Mouse (Mus musculus) heart, embryonic 12.5 days (tissue): Measurements from ENCODE around the gene Higd2a. TPM values are rescaled to one million over a fixed set of nuclear protein-coding genes. Genes with fewer than 3 reads are reported as not detected.
A peak's percentile ranks its signal among the peaks of the same experiment; 100 is the strongest.

Source experiments
- ATAC-seq: fragments of 200-750 bp; cut with Nextera tagmentation; 2 replicates; pipeline ENCODE4 v1.8.0; 2017; ENCODE audit warnings: moderate TSS enrichment, moderate library complexity; ENCODE audit not compliant: insufficient number of reproducible peaks, low FRiP score
- H3K27ac ChIP-seq: fragments of 300-500 bp; sonication (generic); 2 replicates; pipeline ENCODE4 v1.5.1; 2016; ENCODE audit warnings: mild to moderate bottlenecking, moderate library complexity; ENCODE audit not compliant: poor library complexity, severe bottlenecking
- H3K27me3 ChIP-seq: fragments of 300-500 bp; sonication (generic); replicated peaks from 2 replicates; pipeline ENCODE4 v1.6.1; 2016; ENCODE audit warnings: mild to moderate bottlenecking, moderate library complexity
- H3K36me3 ChIP-seq: fragments of 300-500 bp; sonication (generic); 2 replicates; pipeline ENCODE4 v1.6.1; 2016; ENCODE audit warnings: mild to moderate bottlenecking, moderate library complexity
- H3K4me1 ChIP-seq: fragments of 300-500 bp; sonication (generic); replicated peaks from 2 replicates; pipeline ENCODE4 v1.6.1; 2016; ENCODE audit warnings: mild to moderate bottlenecking
- H3K4me2 ChIP-seq: fragments of 300-500 bp; sonication (generic); 2 replicates; pipeline ENCODE4 v1.6.1; 2016; ENCODE audit warnings: mild to moderate bottlenecking, moderate library complexity
- H3K4me3 ChIP-seq: fragments of 300-500 bp; sonication (generic); 2 replicates; pipeline ENCODE4 v1.5.1; 2016; ENCODE audit warnings: mild to moderate bottlenecking
- H3K9ac ChIP-seq: fragments of 300-500 bp; sonication (generic); 2 replicates; pipeline ENCODE4 v1.6.1; 2016; ENCODE audit warnings: mild to moderate bottlenecking, moderate library complexity
- H3K9me3 ChIP-seq: fragments of 300-500 bp; sonication (generic); replicated peaks from 2 replicates; pipeline ENCODE4 v1.6.1; 2016; ENCODE audit warnings: mild to moderate bottlenecking, moderate library complexity
- WGBS: fragments of 180-500 bp; shearing (Covaris S2); methylation state at CpG from one replicate; pipeline ENCODE4 v1.1.7; 2016; 5-methylcytosine and 5-hydroxymethylcytosine counted together
- polyA plus RNA-seq: library from polyadenylated mRNA; unstranded; fragments of >200 nt; fragmentation: Nextera tagmentation; extraction: Ambion mirVana; gene quantifications from 2 replicates; pipeline ENCODE4 v1.2.1, GENCODE M21; 2016

The Higd2a gene
- polyA plus RNA-seq, 1 experiment from 2014 or later = 242 TPM

DNA sequence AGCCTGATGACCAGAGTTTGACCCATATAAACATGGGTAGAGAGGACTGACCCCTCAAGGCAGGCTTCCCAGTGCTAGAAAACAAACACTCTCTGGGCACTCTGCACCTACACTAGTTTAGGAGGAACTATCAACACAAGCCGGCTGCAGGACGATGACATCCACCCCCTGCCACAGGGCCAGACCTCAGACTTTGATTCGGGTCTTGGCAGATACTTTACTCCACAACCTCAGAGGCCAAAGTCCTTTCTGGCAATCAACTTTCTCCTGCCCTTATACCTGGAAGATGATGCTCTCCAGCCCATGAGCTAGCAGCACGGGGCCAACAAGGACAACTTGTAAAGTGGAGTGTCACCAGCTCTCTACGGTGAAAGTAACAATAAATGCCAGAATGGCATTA lies 7.1 kb upstream of the Higd2a start:
- peaks cover 93% of the 10 kb centered on the region for H3K36me3 ChIP-seq
- peaks cover 7% of the 10 kb centered on the region; the same call in 1 of the 2 replicates for H3K4me1 ChIP-seq
- H3K27ac ChIP-seq = no peak overlapping the region
- ATAC-seq = no peak
- no peaks in the 10 kb centered on the region for H3K27me3 ChIP-seq
- no peaks in the 10 kb centered on the region for H3K9me3 ChIP-seq
- H3K4me3 ChIP-seq = no peak overlapping the region
- H3K4me2 ChIP-seq = no peak overlapping the region
- H3K9ac ChIP-seq = no peak overlapping the region
- 88% methylated on average over 5 of the region's 5 CpGs for WGBS

DNA sequence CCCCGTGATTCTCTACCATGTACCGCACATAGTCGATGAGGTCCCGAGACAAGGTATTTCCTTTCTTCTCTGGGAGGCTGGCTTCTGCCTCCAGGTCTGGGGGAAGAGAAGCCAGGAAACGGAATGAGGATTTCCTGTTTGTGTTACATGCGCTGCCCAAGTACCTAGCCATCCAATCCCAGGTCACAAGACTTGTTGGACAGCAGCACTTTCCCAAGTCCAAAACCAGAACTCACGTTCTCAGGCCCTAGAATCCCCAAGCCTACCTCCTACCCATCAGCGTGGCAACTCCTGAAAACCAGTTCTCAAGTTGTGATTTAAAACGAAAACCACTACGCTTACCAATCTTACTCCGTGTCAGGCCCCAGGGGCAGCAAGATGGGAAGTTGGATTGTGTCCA lies 4.2 kb upstream of the Higd2a start:
- Histone ChIP-seq H3K9me3 (no peaks in the 10 kb centered on the region), H3K9ac (no peak overlapping the region), H3K36me3 (peaks cover 72% of the 10 kb centered on the region), H3K4me3 (no peak overlapping the region), H3K27me3 (no peaks in the 10 kb centered on the region), H3K27ac (no peak overlapping the region), H3K4me2 (no peak overlapping the region), H3K4me1 (peaks cover 7% of the 10 kb centered on the region; the same call in 1 of the 2 replicates)
- no peak for ATAC-seq
- WGBS = 76% methylated on average over 11 of the region's 11 CpGs

DNA sequence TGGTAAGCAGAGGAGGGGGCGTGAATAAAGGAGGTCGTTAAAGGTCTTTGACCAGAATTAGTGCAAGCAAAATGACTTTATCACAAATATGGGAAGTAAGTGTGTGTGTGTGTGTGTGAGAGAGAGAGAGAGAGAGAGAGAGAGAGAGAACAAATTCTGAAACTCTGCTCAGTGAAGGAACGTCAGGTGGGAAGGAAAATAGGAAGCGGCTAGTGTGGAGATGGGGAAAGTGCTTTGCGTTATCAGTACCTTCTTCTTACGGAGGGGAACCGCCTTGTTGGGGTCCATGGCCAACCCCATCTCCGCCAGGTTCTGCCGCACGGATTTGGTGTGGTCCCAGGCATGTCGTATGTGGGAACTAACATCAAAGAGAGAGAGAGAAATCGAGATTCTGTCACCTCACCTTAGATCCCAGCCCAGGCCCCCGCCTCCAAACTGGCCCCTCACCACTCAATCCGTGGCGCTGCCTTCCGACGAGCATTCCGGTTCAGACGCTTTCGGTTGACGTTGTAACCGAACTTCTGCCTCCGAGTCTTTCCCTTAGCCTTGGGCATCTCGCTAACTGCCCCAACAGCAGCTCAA lies 502 bp upstream of the Higd2a start:
- Histone ChIP-seq H3K4me2 (peak overlapping the region; percentile 80), H3K9ac (peak overlapping the region; percentile 90), H3K36me3 (peaks cover 45% of the 10 kb centered on the region), H3K4me3 (peak overlapping the region; percentile 89), H3K27ac (no peak overlapping the region), H3K27me3 (no peaks in the 10 kb centered on the region), H3K9me3 (no peaks in the 10 kb centered on the region), H3K4me1 (peaks cover 17% of the 10 kb centered on the region)
- 0 out of 2 replicates have a peak, but pooled peaks have one; percentile 7 for ATAC-seq
- WGBS = under 1% methylated on average over 24 of the region's 24 CpGs

DNA sequence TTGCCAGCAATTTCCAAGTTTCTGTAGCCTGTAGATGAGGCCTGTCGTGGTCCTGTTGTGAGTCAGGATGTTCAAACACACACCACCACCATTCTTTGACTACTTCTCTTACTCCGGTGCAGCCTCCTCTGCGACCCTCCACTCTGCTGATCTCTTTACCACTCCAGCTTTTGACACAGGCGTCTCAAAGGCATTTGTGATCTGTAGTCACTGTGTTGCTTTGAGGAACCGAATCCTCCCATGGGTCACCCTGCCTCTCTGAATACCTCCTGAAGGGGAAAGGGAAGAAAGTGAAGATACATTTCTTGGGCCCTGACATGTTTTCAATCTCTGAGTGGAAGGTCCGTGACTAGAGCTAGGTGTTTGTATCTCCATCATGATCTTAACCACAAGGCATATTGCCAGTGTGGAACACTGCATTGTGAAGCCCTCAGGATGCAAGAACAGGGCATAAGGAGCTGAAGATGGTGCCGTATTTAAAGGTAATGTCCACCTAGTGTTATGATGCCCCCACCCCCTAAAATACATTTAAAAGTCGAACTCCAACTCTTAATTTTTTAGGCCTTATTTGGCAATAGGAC lies 1.9 kb downstream of the Higd2a start:
- Histone ChIP-seq H3K9ac (peak overlapping the region; percentile 1; the same call in 1 of the 2 replicates), H3K4me1 (peaks cover 38% of the 10 kb centered on the region), H3K4me3 (no peak overlapping the region), H3K36me3 (peaks cover 31% of the 10 kb centered on the region), H3K27me3 (no peaks in the 10 kb centered on the region), H3K27ac (no peak overlapping the region), H3K4me2 (peak overlapping the region; percentile 89), H3K9me3 (no peaks in the 10 kb centered on the region)
- WGBS = 87% methylated on average over 8 of the region's 8 CpGs
- no peak for ATAC-seq

DNA sequence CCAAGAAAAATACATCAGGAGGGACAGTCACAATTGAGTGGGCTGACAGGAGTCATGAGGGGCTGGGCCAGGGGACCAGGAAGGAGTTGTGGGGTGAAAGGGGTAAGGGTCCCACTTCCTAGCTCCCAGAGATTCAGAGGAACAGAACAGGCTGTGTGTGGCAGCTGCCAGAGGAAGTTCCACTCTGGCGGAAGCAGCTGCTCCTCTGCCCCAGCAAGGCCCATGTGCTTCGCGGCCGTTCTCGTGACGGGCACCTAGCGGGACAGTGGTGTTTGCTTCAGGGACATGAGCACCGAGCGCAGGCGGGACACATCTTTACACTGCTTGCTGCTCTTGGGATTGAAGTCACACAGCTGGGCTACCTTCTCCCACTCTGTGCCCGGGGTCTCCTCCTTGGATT lies 3.6 kb downstream of the Higd2a start:
- Histone ChIP-seq H3K4me2 (no peak overlapping the region), H3K4me3 (no peak overlapping the region), H3K9ac (no peak overlapping the region), H3K27me3 (no peaks in the 10 kb centered on the region), H3K36me3 (peaks cover 26% of the 10 kb centered on the region), H3K27ac (no peak overlapping the region), H3K4me1 (peaks cover 53% of the 10 kb centered on the region), H3K9me3 (no peaks in the 10 kb centered on the region)
- WGBS = 90% methylated on average over 11 of the region's 11 CpGs
- no peak for ATAC-seq

DNA sequence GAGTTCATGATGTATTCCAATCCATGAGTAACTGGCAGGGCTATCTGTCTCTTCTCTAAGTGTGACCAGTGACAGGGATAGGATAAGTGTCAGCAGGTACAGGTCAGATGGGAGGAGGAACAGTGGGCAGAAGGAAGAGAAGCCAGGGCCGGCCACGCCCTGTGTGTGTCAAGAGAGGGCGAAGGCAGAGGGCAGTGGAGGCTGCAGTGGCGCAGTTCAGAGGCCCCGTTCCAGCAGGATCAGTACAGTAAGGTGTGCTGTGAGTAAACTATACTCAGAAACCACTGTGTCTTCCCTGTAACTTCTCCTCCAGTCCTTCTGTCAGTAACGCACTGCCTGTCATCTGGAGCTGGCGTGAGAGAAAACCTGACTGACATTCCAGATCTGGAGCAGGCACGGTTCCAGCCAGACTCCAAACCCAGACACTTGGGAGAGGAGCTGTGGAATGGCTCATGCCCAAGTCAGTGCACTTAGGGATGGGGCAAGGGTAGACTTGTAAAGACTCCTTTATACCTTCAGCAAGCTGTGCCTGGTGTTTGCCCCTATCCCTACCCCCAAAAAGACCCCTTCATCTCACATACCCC lies 6.2 kb downstream of the Higd2a start:
- Histone ChIP-seq H3K9me3 (no peaks in the 10 kb centered on the region), H3K27ac (peak overlapping the region; percentile 71), H3K27me3 (no peaks in the 10 kb centered on the region), H3K36me3 (peaks cover 37% of the 10 kb centered on the region), H3K4me1 (peaks cover 45% of the 10 kb centered on the region), H3K4me3 (no peak overlapping the region), H3K9ac (0 out of 2 replicates have a peak overlapping the region, but pooled peaks have one; percentile 28), H3K4me2 (peak overlapping the region; percentile 29)
- peak; percentile 33; the same call in 1 of the 2 replicates for ATAC-seq
- WGBS = 48% methylated on average over 8 of the region's 8 CpGs

DNA sequence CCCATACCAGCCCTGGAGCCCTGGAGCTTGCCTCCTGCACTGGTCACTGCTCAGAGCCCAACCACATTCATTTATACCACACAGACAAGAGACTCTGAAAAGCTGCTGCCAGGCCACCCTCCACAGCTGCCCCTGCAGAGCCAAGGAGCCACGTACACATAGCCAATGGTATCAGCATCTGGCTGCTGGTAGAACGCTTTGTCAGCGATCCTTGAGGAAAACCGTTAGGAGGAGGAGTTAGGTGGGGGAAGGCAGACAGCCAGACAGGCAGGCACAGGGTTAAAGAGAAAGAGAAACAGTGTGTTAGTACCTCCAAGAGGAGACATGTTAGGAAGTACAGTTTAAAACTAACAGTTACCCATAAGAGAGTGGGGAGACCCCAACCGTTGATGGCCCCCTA lies 6.9 kb downstream of the Higd2a start:
- H3K9ac ChIP-seq = peak overlapping the region; percentile 29; the same call in 1 of the 2 replicates
- ATAC-seq = peak; percentile 33; the same call in 1 of the 2 replicates

DNA sequence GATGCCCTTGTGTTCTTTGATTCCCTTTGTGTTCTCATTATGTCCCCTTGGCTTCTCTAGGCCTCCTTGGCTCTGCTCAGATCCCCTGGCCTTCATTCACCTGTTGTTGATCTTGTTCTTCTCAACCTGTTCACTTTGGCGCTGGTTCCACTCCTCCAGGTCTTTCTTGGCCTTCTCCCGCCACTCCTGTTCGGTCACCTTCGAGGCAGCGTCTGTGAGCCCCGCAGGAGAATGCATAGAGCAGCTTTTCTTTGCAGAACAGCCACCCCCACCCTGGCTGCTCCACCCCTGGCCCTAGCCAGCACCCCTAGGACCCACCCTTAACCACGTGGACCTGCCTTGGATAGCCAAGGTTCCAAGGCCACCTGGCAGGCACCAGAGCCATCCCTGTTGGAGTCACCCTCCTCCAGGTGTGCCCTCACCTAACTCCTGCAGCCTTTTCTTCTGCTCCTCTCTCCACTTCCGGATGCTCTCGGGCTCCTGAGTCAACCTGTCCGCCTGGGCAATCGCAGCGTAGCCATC lies 8.7 kb downstream of the Higd2a start:
- Histone ChIP-seq H3K4me1 (peaks cover 44% of the 10 kb centered on the region), H3K4me2 (no peak overlapping the region), H3K9ac (no peak overlapping the region), H3K4me3 (no peak overlapping the region), H3K9me3 (no peaks in the 10 kb centered on the region), H3K36me3 (peaks cover 29% of the 10 kb centered on the region), H3K27me3 (no peaks in the 10 kb centered on the region), H3K27ac (no peak overlapping the region)
- no peak; the same call in 1 of the 2 replicates for ATAC-seq
- WGBS = 84% methylated on average over 12 of the region's 12 CpGs

More for the DNA sequence above, 6.9 kb downstream of the Higd2a start:
- 43% methylated on average over 5 of the region's 5 CpGs for WGBS
- Histone ChIP-seq H3K4me3 (no peak overlapping the region), H3K27ac (peak overlapping the region; percentile 71), H3K9me3 (no peaks in the 10 kb centered on the region), H3K27me3 (no peaks in the 10 kb centered on the region), H3K4me2 (peak overlapping the region; percentile 29; the same call in 1 of the 2 replicates), H3K4me1 (peaks cover 38% of the 10 kb centered on the region), H3K36me3 (peaks cover 37% of the 10 kb centered on the region)

DNA sequence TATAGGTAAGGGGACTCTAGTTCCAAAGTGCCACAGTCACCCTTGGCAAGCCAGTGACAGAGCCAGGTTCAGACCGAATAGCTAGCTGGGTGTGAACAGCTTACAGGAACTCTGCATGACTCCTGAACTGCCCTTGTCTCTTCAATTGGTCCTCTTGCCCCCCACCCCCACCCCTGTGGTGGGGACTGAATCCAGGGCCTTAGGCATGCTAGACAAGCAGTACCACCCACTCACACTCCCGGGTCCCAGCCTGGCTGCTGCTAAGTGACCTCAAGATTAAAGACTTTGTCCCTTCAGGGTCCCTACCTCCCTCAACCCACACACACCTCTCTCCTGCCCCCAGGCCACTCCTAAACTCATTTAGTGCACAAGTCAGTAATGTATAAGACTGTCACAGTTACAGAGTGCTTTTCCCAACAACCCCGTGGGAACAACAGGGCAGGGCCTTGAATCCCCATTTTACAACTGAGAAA lies 12.7 kb downstream of the Higd2a start:
- Histone ChIP-seq H3K4me3 (no peak overlapping the region), H3K27me3 (no peaks in the 10 kb centered on the region), H3K4me1 (peaks cover 16% of the 10 kb centered on the region), H3K9me3 (no peaks in the 10 kb centered on the region), H3K9ac (no peak overlapping the region), H3K27ac (no peak overlapping the region), H3K4me2 (no peak overlapping the region), H3K36me3 (peaks cover 33% of the 10 kb centered on the region)
- no peak for ATAC-seq
- 63% methylated on average over 3 of the region's 3 CpGs for WGBS

DNA sequence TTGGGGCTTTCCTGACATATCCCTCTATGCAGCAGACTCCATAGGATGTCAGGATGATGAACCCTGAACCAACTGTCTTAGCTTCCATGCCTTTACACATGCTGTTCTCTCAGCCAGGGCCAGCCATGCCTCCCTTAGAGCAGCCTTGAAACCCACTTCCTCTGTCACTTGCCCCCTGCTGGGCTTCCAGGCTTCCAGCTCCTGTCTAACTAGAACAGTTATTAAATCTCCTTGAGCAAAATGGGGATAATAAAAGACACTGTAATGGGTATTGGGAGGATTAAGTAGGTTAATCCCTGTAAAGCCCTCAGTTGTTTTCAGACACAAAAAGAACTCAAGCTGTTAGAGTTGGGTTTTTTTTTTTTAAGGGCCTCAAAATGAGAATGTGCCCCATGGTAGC lies 13.5 kb downstream of the Higd2a start:
- H3K27me3 ChIP-seq = no peaks in the 10 kb centered on the region
- no peak overlapping the region for H3K4me2 ChIP-seq
- ATAC-seq = no peak
- H3K9me3 ChIP-seq = no peaks in the 10 kb centered on the region
- no peak overlapping the region for H3K4me3 ChIP-seq
- peaks cover 10% of the 10 kb centered on the region for H3K4me1 ChIP-seq
- peaks cover 25% of the 10 kb centered on the region for H3K36me3 ChIP-seq
- H3K27ac ChIP-seq = no peak overlapping the region
- H3K9ac ChIP-seq = no peak overlapping the region

DNA sequence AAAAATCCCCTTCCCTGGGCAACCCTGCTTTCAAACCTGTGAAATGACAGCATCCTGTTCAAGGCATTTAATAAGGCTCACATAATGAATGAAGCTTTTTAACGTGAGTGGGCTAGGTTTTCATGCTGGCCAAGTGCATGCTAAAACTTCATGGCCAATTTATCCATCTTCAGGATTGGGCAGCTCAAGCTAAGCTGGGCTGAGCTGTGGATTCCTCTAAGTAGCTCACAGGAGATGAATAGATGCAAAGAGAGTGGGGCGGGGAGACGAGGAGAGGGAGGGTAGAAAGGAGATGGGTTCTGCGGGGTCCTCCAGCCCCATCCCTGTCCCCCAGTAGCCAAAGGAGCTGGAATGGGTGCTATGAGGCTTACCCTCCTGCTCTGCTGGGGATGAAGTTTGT lies 14.2 kb downstream of the Higd2a start:
- ATAC-seq = no peak
- Histone ChIP-seq H3K27me3 (no peaks in the 10 kb centered on the region), H3K4me2 (no peak overlapping the region), H3K9me3 (no peaks in the 10 kb centered on the region), H3K4me3 (no peak overlapping the region), H3K27ac (no peak overlapping the region), H3K9ac (no peak overlapping the region), H3K4me1 (peaks cover 17% of the 10 kb centered on the region), H3K36me3 (peaks cover 18% of the 10 kb centered on the region)
- 65% methylated on average over 4 of the region's 4 CpGs for WGBS
